Mouse (Mus musculus) urinary bladder, adult 2 months (tissue): Measurements from ENCODE around the gene Lyrm4. TPM values are rescaled to one million over a fixed set of nuclear protein-coding genes. Genes with fewer than 3 reads are reported as not detected.
"Not testable (repeated sequence)": the region's sequence is repeated elsewhere in the genome, so short reads cannot be mapped to it uniquely, and the experiment has no call there.

Experiments
- DNase-seq: peaks from one replicate; pipeline ENCODE4 v3.0.0; 2022; ENCODE audit warnings: low spot score
- polyA plus RNA-seq: library from polyadenylated mRNA; depleted of rRNA; stranded (reverse); fragments of >200 nt; gene quantifications from 2 replicates; pipeline ENCODE4 v1.2.3, GENCODE M21; 2012

Gene Lyrm4
- polyA plus RNA-seq, 1 experiment = 6.5 TPM

DNA sequence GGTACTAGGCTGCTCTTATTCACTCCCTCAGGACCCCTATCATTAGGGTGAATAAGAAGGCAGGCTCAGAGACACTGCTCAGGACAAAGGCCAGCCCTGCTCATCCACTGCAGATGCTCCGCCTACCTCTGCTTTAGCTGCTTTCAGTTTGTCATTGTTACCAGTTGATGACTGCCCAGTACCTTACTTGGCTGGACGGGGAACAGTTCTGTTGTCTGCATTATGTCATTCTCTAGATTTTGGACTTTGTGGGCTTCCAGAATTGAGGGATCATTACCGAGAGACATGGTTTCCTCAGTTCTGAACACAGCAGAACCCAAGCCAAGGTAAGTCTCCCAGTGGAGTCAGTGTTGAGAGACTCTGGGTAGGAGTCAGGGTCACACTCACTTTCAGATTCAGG, 122.1 kb downstream of the Lyrm4 start:
- DNase-seq = no peak

DNA sequence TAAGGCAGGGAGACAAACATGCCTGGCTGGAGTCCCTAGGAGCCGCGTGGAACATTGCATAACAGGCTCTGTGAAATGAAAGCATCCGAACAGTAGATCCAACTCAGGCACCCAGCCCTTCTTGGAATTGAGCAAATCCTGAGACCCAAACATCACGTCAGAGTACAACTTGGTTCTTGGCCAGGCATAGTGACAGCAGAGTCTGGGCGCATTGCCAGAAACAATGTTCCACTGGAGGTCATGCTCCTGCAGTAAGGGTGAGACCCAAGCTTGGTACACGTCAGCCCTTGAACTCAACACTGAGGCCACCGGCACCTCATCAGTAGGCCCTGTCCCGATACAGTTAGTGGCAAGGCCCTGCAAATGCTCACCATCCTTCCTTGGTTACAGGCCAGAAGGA, 123.3 kb downstream of the Lyrm4 start:
- DNase-seq = peak; percentile 23

DNA sequence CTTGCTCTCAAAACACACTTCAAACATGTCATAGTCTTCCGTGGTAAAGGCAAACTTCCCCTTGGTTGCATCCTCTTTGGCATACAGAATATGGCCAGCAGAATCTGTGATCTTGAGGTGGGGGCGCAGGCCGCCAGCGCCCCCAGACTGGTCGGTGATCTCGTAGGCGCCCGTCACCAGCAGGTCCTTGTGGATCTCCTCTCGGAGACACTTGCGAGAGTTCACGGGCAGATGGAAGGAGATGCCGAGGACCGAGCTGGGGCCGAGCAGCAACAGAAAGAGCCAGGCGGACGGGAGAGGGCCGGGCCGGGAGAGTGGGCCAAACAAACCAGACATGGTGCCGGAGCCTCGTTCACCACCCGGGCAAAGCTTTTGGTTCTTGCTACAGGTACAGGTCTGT, 126.1 kb downstream of the Lyrm4 start:
- not testable (repeated sequence) for DNase-seq

DNA sequence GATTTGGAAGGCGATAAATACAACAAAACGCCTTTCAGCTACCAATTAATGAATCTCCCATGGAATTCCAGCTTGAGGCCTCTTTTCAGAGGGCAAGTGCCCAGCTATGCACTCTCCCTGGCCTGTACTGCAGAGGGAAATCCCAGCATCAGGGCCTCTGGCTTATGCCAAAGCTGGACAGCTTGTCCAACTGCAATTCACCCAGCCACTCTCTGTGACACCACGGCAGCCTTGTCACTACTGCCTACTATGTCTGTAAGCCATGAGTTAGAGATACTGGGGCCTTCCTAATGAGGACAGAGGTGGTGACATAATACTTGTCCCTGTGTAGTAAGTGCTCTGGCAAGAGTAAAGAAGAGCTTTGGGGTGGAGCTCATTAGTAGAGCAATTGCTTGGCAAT, 128.0 kb downstream of the Lyrm4 start:
- no peak for DNase-seq

DNA sequence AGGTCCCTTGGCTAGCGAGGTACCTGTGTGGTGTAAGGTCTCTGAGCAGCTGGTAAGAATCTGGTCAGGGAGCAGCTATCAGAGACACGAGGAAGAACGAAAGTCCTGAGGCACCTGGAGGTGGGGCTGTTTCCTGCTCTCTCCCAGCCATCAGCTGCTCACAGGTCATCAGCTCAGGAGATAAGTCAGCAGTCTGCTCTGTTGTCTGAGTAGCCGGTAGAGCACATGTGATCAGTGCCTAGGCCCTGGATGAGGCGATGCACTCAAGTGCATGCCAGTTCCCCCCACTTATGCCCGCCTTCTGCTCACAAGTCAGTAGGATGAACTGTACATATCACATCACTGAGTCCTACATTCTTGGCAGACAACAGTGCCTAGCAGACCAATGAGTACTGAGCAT, 134.3 kb downstream of the Lyrm4 start:
- DNase-seq = no peak

DNA sequence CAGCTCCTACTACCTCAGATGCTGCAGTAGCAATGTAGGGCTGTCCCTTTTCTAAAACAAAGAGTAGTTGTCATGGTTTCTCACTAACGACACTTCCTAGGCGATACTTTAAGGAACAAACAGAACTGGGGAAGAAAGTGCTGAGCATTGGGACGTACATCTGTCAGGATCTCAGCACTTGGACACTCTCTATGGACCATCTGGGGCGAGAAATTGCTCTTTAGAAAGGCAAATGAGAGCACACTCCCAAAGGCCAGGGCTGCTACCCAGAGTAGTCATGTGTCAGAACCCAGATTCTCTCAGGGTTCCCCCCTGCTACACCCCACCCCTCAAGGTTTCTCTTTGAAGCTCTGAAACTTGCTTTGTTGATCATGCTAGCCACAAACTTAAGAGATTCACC, 136.9 kb downstream of the Lyrm4 start:
- no peak for DNase-seq

DNA sequence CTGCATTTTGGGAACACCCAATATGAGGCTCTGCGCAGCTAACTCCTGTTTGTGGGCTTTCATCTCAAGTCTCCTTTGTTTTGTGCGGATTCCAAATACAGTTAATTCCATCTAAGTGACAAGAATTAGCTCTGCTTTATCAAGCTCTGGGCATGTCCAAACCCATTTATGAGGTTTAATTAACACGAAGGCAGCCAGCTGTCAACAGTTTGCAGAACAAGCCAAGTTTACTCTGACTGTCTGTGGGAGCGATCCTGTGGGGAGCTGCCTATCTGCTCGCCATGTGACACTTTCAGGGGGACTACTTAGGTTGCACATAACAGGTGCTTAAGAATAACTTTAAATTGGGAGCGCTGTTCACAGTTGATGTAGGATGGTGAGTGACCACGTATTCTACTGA, 140.4 kb downstream of the Lyrm4 start:
- DNase-seq = no peak

DNA sequence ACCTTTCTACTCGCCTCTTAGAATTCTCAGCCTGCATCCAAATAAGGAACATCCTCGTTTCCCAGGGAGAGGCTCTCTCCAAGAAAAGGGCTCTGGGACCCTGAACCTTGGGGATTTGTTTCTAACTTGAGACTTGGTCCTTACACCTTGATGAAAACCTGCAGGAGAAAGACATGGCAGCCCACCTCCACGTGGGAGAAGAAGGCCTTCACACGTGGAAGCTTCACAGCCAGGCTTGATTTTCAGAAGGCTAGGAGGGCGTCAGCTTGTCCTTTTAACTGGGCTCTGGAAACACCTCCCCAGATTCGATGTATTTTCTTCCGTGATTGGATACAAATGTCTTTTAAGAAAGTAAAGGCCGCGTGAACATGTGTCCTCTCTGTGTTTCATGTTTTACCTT, 147.5 kb downstream of the Lyrm4 start:
- no peak for DNase-seq

DNA sequence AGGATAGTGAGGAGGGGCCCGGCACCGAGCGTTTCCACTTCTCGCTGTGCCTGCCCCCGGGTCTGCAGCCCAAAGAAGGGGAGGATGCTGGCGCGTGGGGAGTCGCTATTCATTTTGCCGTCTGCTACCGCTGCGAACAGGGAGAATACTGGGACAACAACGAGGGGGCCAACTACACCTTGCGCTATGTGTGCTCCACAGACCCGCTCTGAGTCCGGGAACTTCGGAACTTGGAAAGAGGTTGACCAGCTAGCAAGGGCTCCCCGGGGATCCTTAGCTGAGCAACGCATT, 147.9 kb downstream of the Lyrm4 start:
- DNase-seq = no peak

DNA sequence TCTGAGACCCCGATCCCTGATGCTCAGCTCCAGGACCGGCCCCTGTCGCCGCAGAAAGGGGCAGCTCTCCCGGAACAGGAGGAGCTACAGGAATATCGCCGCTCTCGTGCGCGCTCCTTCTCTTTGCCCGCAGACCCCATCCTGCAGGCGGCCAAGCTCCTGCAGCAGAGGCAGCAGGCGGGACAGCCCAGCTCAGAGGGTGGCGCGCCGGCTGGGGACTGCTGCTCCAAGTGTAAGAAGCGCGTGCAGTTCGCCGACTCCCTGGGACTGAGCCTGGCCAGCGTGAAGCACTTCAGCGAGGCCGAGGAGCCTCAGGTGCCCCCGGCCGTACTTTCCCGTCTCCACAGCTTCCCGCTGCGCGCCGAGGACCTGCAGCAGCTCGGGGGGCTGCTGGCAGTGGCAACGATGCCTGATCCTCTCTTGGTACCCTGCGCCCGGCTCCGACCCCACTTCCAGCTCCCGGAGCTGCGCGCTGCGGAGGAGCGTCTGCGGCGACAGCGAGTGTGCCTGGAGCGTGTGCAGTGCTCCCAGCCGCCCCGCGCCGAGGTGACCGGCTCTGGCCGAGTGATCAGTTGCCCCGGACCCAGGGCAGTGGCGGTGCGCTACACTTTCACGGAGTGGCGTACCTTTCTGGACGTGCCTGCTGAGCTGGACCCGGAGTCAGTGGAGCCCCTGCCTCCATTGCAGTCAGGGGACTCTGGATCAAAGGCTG, 148.5 kb downstream of the Lyrm4 start:
- DNase-seq = peak; percentile 30

DNA sequence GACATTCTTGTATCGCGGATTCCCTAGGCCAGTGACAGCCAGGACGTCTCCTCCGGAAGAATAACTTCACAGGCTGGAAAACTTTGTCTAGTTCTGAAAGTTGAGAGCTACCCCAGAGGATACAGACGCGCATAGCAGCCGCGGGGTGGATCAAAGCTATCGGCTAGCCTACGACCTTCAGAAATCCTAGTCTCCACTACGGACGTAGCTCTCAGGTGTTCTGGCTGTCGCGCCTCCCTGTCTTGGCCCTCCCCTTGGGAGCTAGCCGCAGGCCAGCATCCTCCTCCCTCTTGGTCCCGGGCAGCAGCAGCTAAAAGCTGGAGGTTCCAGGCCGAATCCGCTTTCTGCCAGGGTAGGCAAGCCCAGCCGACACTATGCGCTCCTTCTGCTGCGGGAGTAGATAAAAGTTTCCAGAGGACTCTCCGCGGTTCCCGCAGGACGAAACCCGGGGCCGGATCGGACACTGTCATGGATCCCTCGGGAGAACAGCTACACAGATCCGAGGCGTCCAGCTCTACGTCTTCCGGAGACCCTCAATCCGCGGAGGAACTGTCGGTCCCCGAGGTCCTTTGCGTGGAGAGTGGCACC, 149.1 kb downstream of the Lyrm4 start:
- DNase-seq = peak; percentile 27

DNA sequence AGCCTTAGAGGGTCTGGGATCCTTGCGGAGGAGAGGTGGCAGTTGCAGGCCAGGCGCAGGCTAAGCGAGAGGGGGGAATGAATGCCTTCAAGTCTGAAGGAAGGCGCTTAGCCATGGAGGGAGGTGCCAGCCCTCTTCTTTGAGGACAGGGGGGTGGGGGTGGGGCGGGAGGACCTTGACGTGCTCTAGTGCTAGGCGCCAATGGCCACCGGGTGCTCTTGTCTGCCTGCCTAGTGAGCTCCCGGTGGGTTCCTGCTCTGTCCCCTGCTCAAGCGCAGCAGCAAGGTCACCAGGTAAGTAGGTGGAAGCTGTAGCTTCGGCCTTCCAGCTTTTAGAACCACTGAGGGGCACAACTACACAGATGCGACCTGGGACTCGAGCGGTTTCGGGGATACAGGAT, 149.6 kb downstream of the Lyrm4 start:
- DNase-seq = no peak

DNA sequence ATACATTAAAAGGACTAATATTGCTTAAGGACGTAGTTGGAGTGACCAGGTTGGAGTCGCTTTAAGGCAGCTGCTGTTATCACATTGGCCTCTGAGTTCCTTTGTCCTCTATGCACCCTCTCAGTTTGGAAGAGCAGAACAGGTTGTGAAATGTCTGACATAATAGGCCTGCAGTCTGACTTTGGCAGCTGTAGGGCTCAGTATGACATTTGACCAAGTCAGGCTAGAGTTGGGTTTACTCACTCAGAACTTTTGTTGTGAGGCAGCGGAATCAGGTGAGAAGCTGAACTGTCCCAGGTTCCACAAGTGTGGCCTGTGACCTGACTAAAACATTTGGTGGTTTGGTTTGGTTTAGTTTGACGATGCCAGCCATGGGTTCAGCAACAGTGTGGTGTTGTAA, 153.7 kb downstream of the Lyrm4 start:
- no peak for DNase-seq

DNA sequence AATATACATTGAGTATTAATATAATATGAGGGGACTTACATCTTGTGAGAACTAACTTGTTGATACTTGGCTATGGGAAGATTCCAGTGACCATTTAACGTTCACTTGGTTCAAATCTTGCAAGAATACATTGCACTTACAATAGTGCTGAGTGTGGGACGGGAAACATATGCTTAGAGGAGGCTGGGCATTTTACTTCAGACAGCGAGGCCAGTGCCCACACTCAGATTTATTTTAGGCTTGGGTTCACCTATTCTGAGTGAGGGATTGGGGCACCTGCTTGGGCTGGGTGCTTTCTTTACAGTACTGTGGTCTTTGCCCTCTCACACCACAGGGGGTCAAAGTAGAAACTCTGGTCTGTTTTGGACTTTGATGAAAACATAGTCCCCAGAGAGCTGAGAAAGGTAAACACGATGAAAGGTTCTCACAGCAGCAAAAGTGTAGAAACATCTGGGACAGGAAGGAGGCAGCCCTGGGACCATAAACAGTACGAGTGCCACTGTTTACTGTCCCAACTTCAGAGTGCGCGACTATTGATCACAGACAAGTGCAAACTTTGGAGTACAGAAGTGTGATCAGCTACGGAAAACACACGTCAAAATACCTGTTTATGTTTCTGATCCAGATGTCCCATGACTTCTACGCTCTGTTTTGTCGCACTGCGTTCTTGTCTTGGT, 157.8 kb downstream of the Lyrm4 start:
- DNase-seq = no peak

DNA sequence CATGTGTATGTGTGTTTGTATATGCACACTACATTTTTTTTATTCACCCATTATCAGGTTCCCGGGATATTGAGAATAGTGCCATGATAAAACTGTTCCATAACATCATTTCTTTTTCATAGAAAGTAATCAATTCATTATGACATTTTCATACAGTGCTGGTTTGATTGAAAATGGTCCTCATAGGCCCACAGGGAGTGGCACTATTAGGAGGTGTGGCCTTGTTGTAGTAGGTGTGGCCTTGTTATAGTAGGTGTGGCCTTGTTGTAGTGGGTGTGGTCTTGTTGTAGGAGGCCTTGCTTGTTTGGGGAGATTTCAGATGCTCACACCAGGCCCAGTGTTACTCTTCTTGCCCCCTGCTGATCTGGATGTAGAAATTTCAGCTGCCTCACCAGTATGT, 158.8 kb downstream of the Lyrm4 start, which contains the start of gene Ppp1r3g:
TSS of gene Ppp1r3g (plus strand) at position 301 of the 400 bp plus-strand sequence.
- no peak for DNase-seq

DNA sequence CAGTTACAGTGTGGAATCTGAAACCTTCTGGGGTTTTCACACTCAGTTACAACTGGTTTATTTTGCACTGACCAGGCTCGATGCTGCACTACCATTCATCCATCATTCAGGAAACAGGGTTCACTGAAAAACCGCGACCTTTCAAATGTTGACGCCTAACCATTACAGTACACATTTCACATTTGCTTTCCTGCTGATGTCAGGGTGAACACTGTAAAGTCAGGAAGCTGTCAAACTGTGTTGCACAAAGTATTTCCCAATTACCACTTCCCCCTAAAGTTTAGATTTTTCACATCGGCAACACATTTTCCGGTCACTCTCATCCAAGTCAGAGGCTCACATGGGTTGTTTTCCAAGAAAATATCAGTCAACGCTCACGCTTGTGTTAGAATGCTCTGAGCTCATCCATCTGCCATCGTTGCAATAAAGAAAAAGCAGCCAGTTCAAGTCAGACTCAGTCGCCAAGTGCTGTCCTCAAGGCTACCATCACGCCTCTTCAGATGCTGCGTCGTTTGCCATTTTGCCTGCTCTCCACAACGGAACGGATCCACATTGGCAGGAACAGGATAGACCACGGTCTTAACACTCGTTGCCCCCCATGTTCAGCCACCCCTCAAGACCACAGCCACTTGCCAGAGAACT, 167.4 kb downstream of the Lyrm4 start:
- DNase-seq = no peak

DNA sequence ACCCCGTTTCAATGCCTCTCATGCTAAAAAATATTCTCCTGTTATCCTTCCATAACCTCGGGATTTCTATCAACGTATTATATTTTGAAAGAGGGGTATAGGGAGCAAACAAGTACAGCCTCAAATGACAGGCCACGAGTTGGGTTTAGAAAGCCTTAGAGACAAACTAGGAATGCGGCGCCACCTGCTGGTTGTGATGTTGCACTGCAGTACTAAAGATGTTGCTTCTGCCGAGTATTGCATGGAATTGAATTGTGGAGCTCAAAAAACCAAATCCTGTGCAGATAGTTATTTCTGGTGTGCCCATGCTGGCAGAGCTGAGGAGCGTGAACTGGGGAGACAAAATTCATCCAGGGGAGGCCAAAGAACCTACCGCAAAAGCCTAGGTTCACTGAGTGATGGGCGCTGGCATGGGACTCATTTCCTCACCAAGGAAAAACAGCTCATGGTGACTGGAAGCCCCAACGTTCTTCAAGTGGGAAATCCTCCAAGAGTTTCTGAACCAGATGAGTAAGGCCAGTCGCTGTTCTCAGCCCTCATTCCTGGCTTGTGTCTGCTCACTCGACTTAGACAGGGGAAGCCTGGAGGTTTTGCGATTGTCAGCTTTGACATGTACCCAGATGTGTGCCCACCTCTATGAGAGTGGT, 169.8 kb downstream of the Lyrm4 start:
- DNase-seq = peak; percentile 49

DNA sequence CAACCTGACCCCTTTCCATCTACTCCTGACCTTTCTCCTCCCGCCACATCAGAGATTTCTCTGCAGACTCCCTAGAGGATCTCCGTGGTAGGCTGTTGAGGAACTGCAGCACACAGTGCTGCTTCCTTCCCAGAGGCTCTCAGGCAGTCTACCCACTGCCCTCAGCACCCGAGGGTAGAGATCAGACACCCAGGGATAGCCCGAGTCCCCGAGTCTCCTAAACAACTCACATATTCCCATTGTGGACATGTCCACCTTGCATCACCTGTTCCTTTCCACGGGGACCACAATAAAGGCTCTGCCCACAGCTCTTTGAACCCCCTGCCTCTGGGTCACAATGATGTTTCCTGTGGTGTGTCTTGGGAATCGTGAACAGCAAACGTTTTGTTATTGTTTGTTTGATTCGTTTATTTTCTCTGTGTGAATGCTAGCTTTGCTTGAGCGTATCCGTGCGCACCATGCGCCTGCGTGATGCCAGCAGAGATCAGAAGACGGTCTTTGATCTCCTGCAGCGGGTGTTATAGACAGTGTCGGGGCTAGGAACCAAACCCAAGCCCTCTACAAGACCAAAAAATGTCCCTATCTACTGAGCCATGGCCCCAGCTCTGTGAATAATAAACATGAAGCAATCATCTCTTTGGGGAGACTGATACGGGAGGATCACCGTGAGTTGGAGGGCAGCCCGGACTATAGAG, 170.5 kb downstream of the Lyrm4 start:
- no peak for DNase-seq

DNA sequence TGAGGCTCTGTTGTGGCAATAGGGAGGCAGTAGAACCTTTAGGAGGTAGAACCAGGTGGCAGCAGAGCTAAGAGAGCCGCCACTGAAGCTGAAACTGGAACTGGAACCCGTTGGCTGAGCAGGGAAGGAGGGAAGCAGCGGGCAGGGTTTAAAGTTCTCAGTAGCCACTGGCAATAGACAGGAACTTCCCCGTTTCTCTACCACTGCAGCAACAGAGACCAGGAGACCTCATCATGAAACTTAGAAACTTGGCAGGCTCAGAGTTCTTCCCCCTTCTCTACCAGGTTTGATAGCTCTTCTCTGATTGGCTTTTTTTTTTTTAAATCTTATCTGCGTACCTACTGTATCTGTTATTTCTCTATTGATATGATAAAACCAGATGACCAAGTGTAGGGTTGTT, 176.4 kb downstream of the Lyrm4 start:
- DNase-seq = no peak

DNA sequence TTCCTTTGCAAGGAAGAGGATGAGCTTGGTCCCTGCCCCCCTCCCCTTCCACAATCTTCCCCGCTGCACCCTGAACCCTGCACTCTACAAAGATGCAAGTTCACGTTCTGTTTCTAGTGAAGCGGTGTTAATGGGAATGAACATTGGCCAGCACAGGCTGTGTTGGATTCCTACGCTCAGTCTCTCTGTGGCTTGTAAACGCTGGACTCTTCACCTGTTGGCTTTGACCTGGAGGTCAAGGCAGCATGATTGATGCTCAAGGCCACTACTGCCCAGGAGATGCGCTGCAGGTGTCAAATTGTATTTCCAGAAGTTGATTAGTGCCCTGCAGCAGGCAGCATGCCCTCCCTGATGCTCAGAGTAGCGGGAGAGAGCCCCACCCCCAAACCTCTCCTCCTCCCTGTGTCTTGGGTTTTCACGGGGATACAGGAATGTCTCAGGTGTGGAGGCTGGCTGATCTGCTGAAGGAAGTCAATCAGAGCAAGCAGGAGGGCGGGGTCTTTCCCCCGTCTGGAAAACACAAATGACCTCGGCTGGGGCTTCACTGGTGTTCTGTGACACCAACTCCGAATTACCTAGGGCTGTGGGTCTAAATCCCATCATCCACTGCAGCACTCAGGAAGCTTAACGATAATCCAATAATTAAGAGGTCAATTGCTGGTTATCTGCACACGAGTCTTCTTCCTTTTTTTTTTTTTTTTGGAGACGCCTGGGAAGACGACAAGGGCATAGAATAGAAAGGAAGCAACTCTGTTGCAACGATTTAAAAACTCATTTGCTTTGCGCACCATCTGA, 177.3 kb downstream of the Lyrm4 start:
- no peak for DNase-seq

DNA sequence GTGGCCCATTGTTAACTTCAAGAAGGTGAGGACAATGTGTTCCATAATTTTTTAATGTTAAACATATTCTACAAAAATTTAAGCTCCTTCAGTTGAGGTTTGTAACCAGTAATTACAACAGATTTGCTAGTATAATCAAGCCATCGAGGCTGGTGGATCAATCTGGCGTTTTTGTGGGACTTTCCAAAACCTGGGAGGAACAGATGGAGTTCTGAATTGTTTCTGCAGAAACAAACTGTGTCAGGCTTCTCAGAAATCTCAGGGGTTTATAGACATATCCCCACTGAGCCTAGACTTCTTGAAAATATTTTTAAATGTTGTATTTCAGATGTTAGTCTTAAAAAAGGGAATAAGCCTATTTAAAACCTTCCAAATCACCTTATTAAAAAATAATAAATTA, 179.3 kb downstream of the Lyrm4 start:
- no peak for DNase-seq
